Mouse (Mus musculus): ENCODE data around the gene Fbln7. TPM values are rescaled to one million over a fixed set of nuclear protein-coding genes. Genes with fewer than 3 reads are reported as not detected.

The Fbln7 gene
- polyA plus RNA-seq, 2 experiments: 8.9 to 15.0 TPM

DNA sequence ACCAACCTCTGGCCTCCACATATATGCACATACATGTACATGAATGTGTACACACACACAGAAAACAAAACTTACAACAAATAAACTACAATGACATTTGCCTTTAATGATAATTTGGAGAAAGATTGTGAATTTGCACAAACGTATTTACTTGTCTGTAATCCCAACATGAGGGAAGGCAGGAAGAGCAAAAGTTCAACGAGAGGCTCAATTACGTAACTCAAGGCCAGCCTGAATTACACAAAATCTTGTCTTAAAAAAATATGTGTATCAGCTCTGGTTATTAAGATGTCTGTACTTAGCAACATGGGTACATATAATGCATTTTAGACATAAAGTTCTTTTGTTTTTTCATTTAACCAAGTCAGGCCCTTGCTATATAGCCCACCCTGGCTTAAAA lies 73.5 kb downstream of the Fbln7 start:
- Histone ChIP-seq H3K9ac (ENCODE audit: low read depth, low read length, severe bottlenecking) (no peak overlapping the region), H3K27ac (replicated peaks; ENCODE audit: low read depth, low read length) (no peak overlapping the region), H3K4me1 (ENCODE audit: control insufficient read depth, insufficient read depth, low read length) (no peaks in the 10 kb centered on the region), H3K9me3 (ENCODE audit: control insufficient read depth, low read length) (no peaks in the 10 kb centered on the region), H3K4me3 (replicated peaks; ENCODE audit: low read length) (no peak overlapping the region), H3K36me3 (ENCODE audit: control insufficient read depth, insufficient read depth, low read length) (peaks cover 28% of the 10 kb centered on the region), H3K4me2 (replicated peaks; ENCODE audit: low read depth, low read length, severe bottlenecking) (no peak overlapping the region), H3K27me3 (ENCODE audit: control insufficient read depth, insufficient read depth, low read length) (no peaks in the 10 kb centered on the region)
- TF ChIP-seq POLR2A (IDR thresholded peaks at IDR 0.05; ENCODE audit: borderline replicate concordance, extremely low read depth, insufficient read depth, insufficient read length): no peak
- DNase-seq (ENCODE audit: low spot score) (no peak), ATAC-seq (ENCODE audit: low FRiP score, low read depth) (no peak)
- WGBS: 91% methylated on average over 3 of the region's 3 CpGs

GRCm38 (mm10) chr2:128943538-128944528 lies 81.1 kb downstream of the Fbln7 start, which contains the start of gene Zc3h8:
Zc3h8 (minus strand) TSS chr2:128944077.
- Histone ChIP-seq H3K9me3 (ENCODE audit: control insufficient read depth, low read length) (no peaks in the 10 kb centered on the region), H3K4me1 (ENCODE audit: control insufficient read depth, insufficient read depth, low read length) (peaks cover 4% of the 10 kb centered on the region; the same call in 1 of the 2 replicates), H3K27ac (replicated peaks; ENCODE audit: low read depth, low read length) (peak within 1 kb of the TSS; percentile 76), H3K27me3 (ENCODE audit: control insufficient read depth, insufficient read depth, low read length) (no peaks in the 10 kb centered on the region), H3K36me3 (ENCODE audit: control insufficient read depth, insufficient read depth, low read length) (peaks cover 5% of the 10 kb centered on the region; the same call in 1 of the 2 replicates), H3K4me2 (replicated peaks; ENCODE audit: low read depth, low read length, severe bottlenecking) (peak within 1 kb of the TSS; percentile 57), H3K4me3 (replicated peaks; ENCODE audit: low read length) (peak within 1 kb of the TSS; percentile 60), H3K9ac (ENCODE audit: low read depth, low read length, severe bottlenecking) (peak within 1 kb of the TSS; percentile 61)
- ATAC-seq (ENCODE audit: low FRiP score, low read depth): peak; percentile 90
- 2% methylated on average over 65 of the region's 65 CpGs for WGBS
- peak; percentile 96 for DNase-seq (ENCODE audit: low spot score)
- TF ChIP-seq POLR2A (IDR thresholded peaks at IDR 0.05; ENCODE audit: borderline replicate concordance, extremely low read depth, insufficient read depth, insufficient read length): peak; percentile 96; the same call in 1 of the 2 replicates

Small RNA genes within 50 kb of the gene (microRNA-seq; reads per million reads assigned to microRNA genes)
- gene Gm22859: not detected

Other genes with a start within 250 kb of the Fbln7 start
- 75.3 and 84.3 TPM in 2 replicates for gene Anapc1, start 175.6 kb upstream of the Fbln7 start, polyA plus RNA-seq (2012; rRNA removed)
- gene Anapc1, start 175.6 kb upstream of the Fbln7 start, polyA plus RNA-seq (2014; fragmentation: Nextera tagmentation; extraction: Ambion mirVana): 65.1 and 67.8 TPM in 2 replicates
- gene Mertk, start 164.0 kb upstream of the Fbln7 start, polyA plus RNA-seq (2012; rRNA removed): 13.5 and 14.9 TPM in 2 replicates
- 11.1 and 12.3 TPM in 2 replicates for gene Mertk, start 164.0 kb upstream of the Fbln7 start, polyA plus RNA-seq (2014; fragmentation: Nextera tagmentation; extraction: Ambion mirVana)
- 28.3 and 28.4 TPM in 2 replicates for gene Tmem87b, start 44.9 kb upstream of the Fbln7 start, polyA plus RNA-seq (2012; rRNA removed)
- 26.9 TPM in 2 replicates for gene Tmem87b, start 44.9 kb upstream of the Fbln7 start, polyA plus RNA-seq (2014; fragmentation: Nextera tagmentation; extraction: Ambion mirVana)
- gene Zc3h8, start 81.1 kb downstream of the Fbln7 start, polyA plus RNA-seq (2012; rRNA removed): 3.5 and 7.1 TPM in 2 replicates
- gene Zc3h8, start 81.1 kb downstream of the Fbln7 start, polyA plus RNA-seq (2014; fragmentation: Nextera tagmentation; extraction: Ambion mirVana): 6.2 and 7.5 TPM in 2 replicates
- 1.8 TPM in 2 replicates for gene Zc3h6, start 104.4 kb downstream of the Fbln7 start, polyA plus RNA-seq (2012; rRNA removed)
- 2.3 and 2.8 TPM in 2 replicates for gene Zc3h6, start 104.4 kb downstream of the Fbln7 start, polyA plus RNA-seq (2014; fragmentation: Nextera tagmentation; extraction: Ambion mirVana)
- 15.6 and 17.1 TPM in 2 replicates for gene Gm10762, start 104.7 kb downstream of the Fbln7 start, polyA plus RNA-seq (2012; rRNA removed)
- gene Gm10762, start 104.7 kb downstream of the Fbln7 start, polyA plus RNA-seq (2014; fragmentation: Nextera tagmentation; extraction: Ambion mirVana): 20.4 and 22.2 TPM in 2 replicates
- 0.22 and 0.23 TPM in 2 replicates for gene Vinac1, start 185.2 kb downstream of the Fbln7 start, polyA plus RNA-seq (2012; rRNA removed)
- 0.12 TPM in 1 of 2 replicates, not detected in the other for gene Vinac1, start 185.2 kb downstream of the Fbln7 start, polyA plus RNA-seq (2014; fragmentation: Nextera tagmentation; extraction: Ambion mirVana)
- gene Ttl, start 203.0 kb downstream of the Fbln7 start, polyA plus RNA-seq (2012; rRNA removed): 15.8 and 16.9 TPM in 2 replicates
- 20.2 and 20.4 TPM in 2 replicates for gene Ttl, start 203.0 kb downstream of the Fbln7 start, polyA plus RNA-seq (2014; fragmentation: Nextera tagmentation; extraction: Ambion mirVana)
- 38.8 and 48.9 TPM in 2 replicates for gene Polr1b, start 238.0 kb downstream of the Fbln7 start, polyA plus RNA-seq (2012; rRNA removed)
- 11.5 and 12.2 TPM in 2 replicates for gene Polr1b, start 238.0 kb downstream of the Fbln7 start, polyA plus RNA-seq (2014; fragmentation: Nextera tagmentation; extraction: Ambion mirVana)